ENCODE assay signal across 4 mouse cellular contexts in the genomic region with DNA sequence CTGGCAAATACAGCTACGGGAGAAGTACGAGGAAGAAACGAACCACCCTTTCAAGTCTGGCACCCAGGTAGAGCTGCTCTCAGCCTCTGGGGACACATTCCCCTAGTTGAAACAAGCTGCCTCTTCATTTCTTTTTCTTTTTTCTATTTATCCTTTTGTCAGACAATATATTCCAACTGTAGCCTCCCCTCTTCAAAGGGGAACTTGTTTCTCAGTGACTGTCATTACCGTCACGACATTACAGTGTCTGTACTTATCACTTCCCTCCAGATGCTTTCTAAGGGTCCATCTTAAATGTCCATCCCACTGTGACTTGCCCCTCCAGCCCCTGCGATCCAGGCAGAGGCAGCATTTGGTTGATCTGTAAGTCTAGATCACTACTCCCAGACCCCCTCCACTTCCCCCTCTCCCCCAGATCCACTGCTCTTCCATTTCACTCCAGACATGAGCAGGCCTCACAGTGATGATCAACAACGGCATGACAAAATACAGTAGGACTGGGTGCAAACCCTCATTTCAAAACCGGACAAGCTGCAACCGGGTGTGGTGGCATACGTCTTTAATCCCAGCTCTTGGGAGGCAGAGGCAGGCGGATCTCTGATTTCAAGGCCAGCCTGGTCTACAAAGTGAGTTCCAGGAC. TPM values are rescaled to one million over a fixed set of nuclear protein-coding genes. Genes with fewer than 3 reads are reported as not detected.
"Had no signal": no experiment of that assay in that cellular context is flagged by ENCODE, and none has a peak within 500 bp of the region (broad histone marks: within the 10 kb centered on the region; RNA-seq: fewer than 3 reads in every experiment).

No protein-coding gene starts in this region.

RNA-seq across cellular contexts. Expression of a gene that starts 10.8 kb away (rescaled TPM):
- total RNA-seq: megakaryocyte progenitor cell, adult 5-6 weeks; megakaryocyte, adult 5-6 weeks; megakaryocyte-erythroid progenitor cell, adult 5-6 weeks; monocyte, adult 5-6 weeks had no signal
